Mouse (Mus musculus): ENCODE results near the gene Zfp879. TPM values are rescaled to one million over a fixed set of nuclear protein-coding genes. Genes with fewer than 3 reads are reported as not detected.

Zfp879 gene
- polyA plus RNA-seq, 1 experiment from 2014 or later, result 1.3 TPM

- ATAC-seq (ENCODE audit: low FRiP score), result no peak
- Histone ChIP-seq H3K27ac (no peak overlapping the region), H3K4me1 (peaks cover 12% of the 10 kb centered on the region), H3K36me3 (replicated peaks) (no peaks in the 10 kb centered on the region), H3K27me3 (peaks cover 44% of the 10 kb centered on the region), H3K9me3 (peaks cover 2% of the 10 kb centered on the region; the same call in 1 of the 2 replicates), H3K4me2 (no peak overlapping the region), H3K4me3 (replicated peaks) (no peak overlapping the region), H3K9ac (no peak overlapping the region)
- 87% methylated on average over 3 of the region's 3 CpGs for WGBS
Observed at GRCm38 (mm10) chr11:50845951-50846350, 4.6 kb upstream of the Zfp879 start.

GRCm38 (mm10) chr11:50835727-50836126 lies 5.6 kb downstream of the Zfp879 start:
- no peak overlapping the region for H3K27ac ChIP-seq
- H3K9me3 ChIP-seq, result peaks cover 7% of the 10 kb centered on the region; the same call in 1 of the 2 replicates
- peaks cover 13% of the 10 kb centered on the region for H3K36me3 ChIP-seq (replicated peaks)
- H3K9ac ChIP-seq, result no peak overlapping the region
- no peaks in the 10 kb centered on the region for H3K27me3 ChIP-seq
- H3K4me3 ChIP-seq (replicated peaks), result no peak overlapping the region
- ATAC-seq (ENCODE audit: low FRiP score), result no peak
- 93% methylated on average over 4 of the region's 4 CpGs for WGBS
- no peak overlapping the region for H3K4me2 ChIP-seq
- peaks cover 9% of the 10 kb centered on the region; the same call in 1 of the 2 replicates for H3K4me1 ChIP-seq

DNA sequence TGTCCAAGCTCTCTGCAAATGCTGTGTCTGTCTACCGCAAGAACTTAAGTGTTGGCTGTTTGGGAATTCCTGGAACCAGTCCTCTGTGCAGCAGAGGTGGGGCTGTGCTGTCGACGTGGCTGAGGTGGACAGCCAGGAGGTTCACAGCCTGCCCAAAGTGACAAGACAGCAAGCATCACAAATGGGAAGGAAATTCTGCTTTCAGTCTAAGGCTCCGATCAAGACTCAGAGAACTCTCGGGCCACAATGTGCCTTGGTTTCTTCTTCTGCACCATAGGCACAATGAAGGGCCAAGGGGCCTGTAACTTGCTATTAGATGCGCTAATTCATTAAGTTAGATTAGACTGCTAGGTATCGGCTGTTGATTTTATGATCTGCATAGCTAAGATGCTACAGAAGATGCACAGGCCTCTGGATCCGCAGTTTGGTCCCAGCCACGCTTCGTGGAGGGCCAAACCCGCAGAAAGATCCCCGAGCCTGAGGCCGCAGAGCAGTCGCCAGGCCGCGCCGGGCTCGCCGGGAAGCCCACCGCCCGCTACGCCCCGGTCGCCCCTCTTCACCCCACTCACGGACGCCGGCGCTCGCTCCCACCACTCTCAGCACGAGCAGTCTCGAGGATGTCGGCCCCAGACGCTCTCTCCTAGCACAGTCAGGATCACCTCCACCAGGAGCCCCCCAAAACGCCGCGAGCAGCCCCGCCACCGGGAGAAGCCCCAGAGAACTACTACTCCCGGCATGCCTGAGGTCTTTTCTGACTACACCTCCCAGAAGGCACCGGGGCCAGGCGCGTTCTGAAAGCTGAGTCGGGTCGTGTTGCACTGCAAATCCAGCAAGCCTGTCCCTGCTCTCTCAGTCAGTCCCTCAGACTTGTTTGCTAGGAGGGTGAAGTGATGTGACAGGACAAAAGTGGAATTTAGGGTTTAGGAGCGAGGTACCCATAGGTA lies 14.1 kb downstream of the Zfp879 start, which contains the start of gene Zfp354c:
Zfp354c (minus strand) TSS at position 715 of the 944 bp plus-strand sequence.
- Histone ChIP-seq H3K9ac (peak within 1 kb of the TSS; percentile 86), H3K9me3 (no peaks in the 10 kb centered on the region), H3K27ac (0 out of 2 replicates have a peak within 1 kb of the TSS, but pooled peaks have one; percentile 46), H3K4me2 (peak within 1 kb of the TSS; percentile 86), H3K4me3 (replicated peaks) (peak within 1 kb of the TSS; percentile 85), H3K36me3 (replicated peaks) (peaks cover 33% of the 10 kb centered on the region), H3K4me1 (peaks cover 10% of the 10 kb centered on the region), H3K27me3 (no peaks in the 10 kb centered on the region)
- peak; percentile 97 for ATAC-seq (ENCODE audit: low FRiP score)
- 1% methylated on average over 45 of the region's 45 CpGs for WGBS

GRCm38 (mm10) chr11:50826214-50826613 lies 15.1 kb downstream of the Zfp879 start:
- Histone ChIP-seq H3K4me3 (replicated peaks) (peak overlapping the region; percentile 85), H3K27me3 (no peaks in the 10 kb centered on the region), H3K9ac (peak overlapping the region; percentile 86), H3K4me1 (peaks cover 10% of the 10 kb centered on the region), H3K4me2 (peak overlapping the region; percentile 86), H3K9me3 (no peaks in the 10 kb centered on the region), H3K36me3 (replicated peaks) (peaks cover 43% of the 10 kb centered on the region), H3K27ac (no peak overlapping the region)
- 58% methylated on average over 2 of the region's 2 CpGs for WGBS
- ATAC-seq (ENCODE audit: low FRiP score), result no peak

DNA sequence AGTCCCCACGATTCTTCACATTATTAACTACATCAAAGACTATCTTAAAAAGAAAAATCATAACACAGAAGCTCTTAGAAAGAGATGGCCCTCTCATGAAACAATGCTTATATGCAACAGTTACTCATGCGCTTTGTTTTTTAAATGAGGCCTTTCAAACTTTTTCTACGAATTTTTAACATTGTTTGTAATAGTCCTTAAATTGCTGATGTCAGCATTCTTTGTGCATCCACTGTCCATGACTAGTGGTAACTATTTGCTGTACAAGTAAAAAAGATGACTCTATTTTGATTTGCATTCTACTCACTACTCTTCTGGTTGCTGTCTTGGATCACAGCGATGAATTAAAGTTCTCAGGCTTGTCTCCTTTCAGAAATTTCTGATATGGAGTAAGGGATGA lies 27.1 kb downstream of the Zfp879 start:
- no peaks in the 10 kb centered on the region for H3K4me1 ChIP-seq
- ATAC-seq (ENCODE audit: low FRiP score), result no peak
- no peak overlapping the region for H3K9ac ChIP-seq
- H3K36me3 ChIP-seq (replicated peaks), result peaks cover 98% of the 10 kb centered on the region
- no peaks in the 10 kb centered on the region for H3K27me3 ChIP-seq
- 97% methylated on average over 4 of the region's 4 CpGs for WGBS
- no peak overlapping the region for H3K4me3 ChIP-seq (replicated peaks)
- peaks cover 61% of the 10 kb centered on the region for H3K9me3 ChIP-seq
- H3K27ac ChIP-seq, result no peak overlapping the region
- no peak overlapping the region for H3K4me2 ChIP-seq

DNA sequence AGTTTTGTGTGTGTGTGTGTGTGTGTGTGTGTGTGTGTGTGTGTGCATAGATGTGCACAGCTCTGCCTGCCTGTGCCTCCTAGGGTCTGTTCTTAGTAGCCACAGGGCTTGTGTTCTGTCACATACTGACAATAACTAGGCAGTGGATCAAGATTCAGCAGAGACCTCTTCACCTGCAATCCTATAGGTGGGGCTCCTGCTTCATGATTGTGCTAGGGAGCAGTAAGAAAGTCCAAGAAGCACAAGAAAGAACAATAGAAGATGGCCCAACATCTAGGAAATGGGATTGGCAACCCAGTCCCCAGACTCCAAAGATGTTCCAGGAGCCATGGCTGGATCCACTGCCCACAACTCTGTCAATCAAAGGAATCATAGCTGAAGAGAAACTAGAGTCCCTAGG lies 42.5 kb downstream of the Zfp879 start:
- Histone ChIP-seq H3K4me2 (no peak overlapping the region), H3K36me3 (replicated peaks) (no peaks in the 10 kb centered on the region), H3K4me1 (no peaks in the 10 kb centered on the region; the same call in 1 of the 2 replicates), H3K4me3 (replicated peaks) (no peak overlapping the region), H3K9me3 (no peaks in the 10 kb centered on the region), H3K27me3 (no peaks in the 10 kb centered on the region), H3K9ac (no peak overlapping the region), H3K27ac (no peak overlapping the region)
- ATAC-seq (ENCODE audit: low FRiP score), result no peak

- Histone ChIP-seq H3K4me2 (no peak overlapping the region), H3K4me3 (replicated peaks) (no peak overlapping the region), H3K36me3 (replicated peaks) (no peaks in the 10 kb centered on the region), H3K9me3 (no peaks in the 10 kb centered on the region), H3K27me3 (no peaks in the 10 kb centered on the region), H3K9ac (no peak overlapping the region), H3K4me1 (no peaks in the 10 kb centered on the region; the same call in 1 of the 2 replicates), H3K27ac (no peak overlapping the region)
- no peak for ATAC-seq (ENCODE audit: low FRiP score)
- 85% methylated on average over 11 of the region's 11 CpGs for WGBS
Observed at GRCm38 (mm10) chr11:50797674-50798073, 43.7 kb downstream of the Zfp879 start.

Other genes with a start within 250 kb of the Zfp879 start
- 1.8 and 2.0 TPM in 2 replicates for gene Adamts2, start 239.5 kb downstream of the Zfp879 start, polyA plus RNA-seq (2016; fragmentation: Nextera tagmentation; extraction: Ambion mirVana)
- gene Zfp354c, start 13.8 kb downstream of the Zfp879 start, polyA plus RNA-seq (2016; fragmentation: Nextera tagmentation; extraction: Ambion mirVana), result 49.6 and 55.9 TPM in 2 replicates
- gene Grm6, start 9.1 kb upstream of the Zfp879 start, polyA plus RNA-seq (2016; fragmentation: Nextera tagmentation; extraction: Ambion mirVana), result not detected in 2 replicates
- 14.8 and 15.8 TPM in 2 replicates for gene Zfp454, start 46.1 kb upstream of the Zfp879 start, polyA plus RNA-seq (2016; fragmentation: Nextera tagmentation; extraction: Ambion mirVana)
- 34.8 and 42.0 TPM in 2 replicates for gene Zfp2, start 74.6 kb upstream of the Zfp879 start, polyA plus RNA-seq (2016; fragmentation: Nextera tagmentation; extraction: Ambion mirVana)
- 1.7 and 2.2 TPM in 2 replicates for gene Zfp354b, start 90.1 kb upstream of the Zfp879 start, polyA plus RNA-seq (2016; fragmentation: Nextera tagmentation; extraction: Ambion mirVana)
- gene 4933414I15Rik, start 102.2 kb upstream of the Zfp879 start, polyA plus RNA-seq (2016; fragmentation: Nextera tagmentation; extraction: Ambion mirVana), result not detected in 2 replicates
- not detected in 2 replicates for gene Prop1, start 112.2 kb upstream of the Zfp879 start, polyA plus RNA-seq (2016; fragmentation: Nextera tagmentation; extraction: Ambion mirVana)
- gene Olfr1378, start 125.0 kb upstream of the Zfp879 start, polyA plus RNA-seq (2016; fragmentation: Nextera tagmentation; extraction: Ambion mirVana), result not detected in 2 replicates
- 0.09 TPM in 1 of 2 replicates, not detected in the other for gene Olfr1377, start 140.4 kb upstream of the Zfp879 start, polyA plus RNA-seq (2016; fragmentation: Nextera tagmentation; extraction: Ambion mirVana)
- gene Olfr51, start 162.0 kb upstream of the Zfp879 start, polyA plus RNA-seq (2016; fragmentation: Nextera tagmentation; extraction: Ambion mirVana), result not detected in 2 replicates
- gene Olfr54, start 172.7 kb upstream of the Zfp879 start, polyA plus RNA-seq (2016; fragmentation: Nextera tagmentation; extraction: Ambion mirVana), result not detected in 2 replicates
- not detected in 2 replicates for gene Olfr1375, start 206.6 kb upstream of the Zfp879 start, polyA plus RNA-seq (2016; fragmentation: Nextera tagmentation; extraction: Ambion mirVana)
- 8.7 and 9.5 TPM in 2 replicates for gene Zfp354a, start 217.7 kb upstream of the Zfp879 start, polyA plus RNA-seq (2016; fragmentation: Nextera tagmentation; extraction: Ambion mirVana)